In the genomic region with DNA sequence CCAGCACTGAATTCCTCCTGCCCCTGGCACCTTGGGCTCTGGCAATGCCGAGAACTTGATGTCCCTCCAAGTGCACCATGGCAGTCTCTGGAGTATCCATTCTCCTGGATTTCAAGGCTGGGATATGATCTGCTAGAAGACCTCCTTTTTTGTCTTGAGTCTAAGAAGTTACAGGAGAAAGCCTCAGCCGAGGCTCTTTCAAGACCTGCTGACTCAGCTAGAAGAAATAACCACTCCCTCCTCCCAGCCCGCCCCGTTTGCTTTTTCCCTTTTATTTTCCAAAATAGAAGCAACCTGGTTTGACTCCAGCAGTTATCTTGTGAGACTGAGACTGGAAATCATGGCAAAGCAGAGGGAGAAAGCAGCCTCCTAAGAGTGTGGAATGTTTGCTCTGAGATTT, we compare ENCODE assay signal across 19 mouse cellular contexts.
DNase-seq lines count a peak whose midpoint lies in the region; ATAC-seq and TF ChIP-seq lines count a peak whose summit lies in the region.
"Had no signal": no experiment of that assay in that cellular context is flagged by ENCODE, and none has a peak within 500 bp of the region (broad histone marks: within the 10 kb centered on the region; RNA-seq: fewer than 3 reads in every experiment).

No protein-coding gene starts in this region.

- no peak overlapping the region for H3K9ac ChIP-seq in midbrain, embryonic 13.5 days (replicated peaks)
- no peak overlapping the region for H3K9ac ChIP-seq in neural tube, embryonic 15.5 days (replicated peaks)
- H3K9ac ChIP-seq: embryonic facial prominence, embryonic 13.5 days; limb, embryonic 13.5 days; liver, embryonic 14.5 days had no signal

- 42% methylated on average over 4 of the region's 4 CpGs for WGBS in midbrain, embryonic 10.5 days
- WGBS in midbrain, embryonic 13.5 days, result 30% methylated on average over 4 of the region's 4 CpGs
- 38% methylated on average over 4 of the region's 4 CpGs for WGBS in embryonic facial prominence, embryonic 10.5 days
- WGBS in neural tube, embryonic 15.5 days, result 22% methylated on average over 4 of the region's 4 CpGs

- H3K27me3 ChIP-seq in midbrain, embryonic 10.5 days (ENCODE audit: low read depth, poor library complexity, severe bottlenecking), result no peaks in the 10 kb centered on the region
- peaks cover 4% of the 10 kb centered on the region; the same call in 1 of the 2 replicates for H3K27me3 ChIP-seq in midbrain, embryonic 13.5 days
- peaks cover 9% of the 10 kb centered on the region; the same call in 1 of the 2 replicates for H3K27me3 ChIP-seq in embryonic facial prominence, embryonic 10.5 days (replicated peaks; ENCODE audit: low read depth, poor library complexity, severe bottlenecking)
- no peaks in the 10 kb centered on the region for H3K27me3 ChIP-seq in neural tube, embryonic 15.5 days (replicated peaks)
- H3K27me3 ChIP-seq: Patski had no signal

- 0 out of 2 replicates have a peak, but pooled peaks cover 3% of the 10 kb centered on the region for H3K9me3 ChIP-seq in midbrain, embryonic 10.5 days (replicated peaks)
- no peaks in the 10 kb centered on the region for H3K9me3 ChIP-seq in midbrain, embryonic 13.5 days
- no peaks in the 10 kb centered on the region for H3K9me3 ChIP-seq in embryonic facial prominence, embryonic 10.5 days
- H3K9me3 ChIP-seq in neural tube, embryonic 15.5 days (replicated peaks), result no peaks in the 10 kb centered on the region
- H3K9me3 ChIP-seq: embryonic facial prominence, embryonic 13.5 days; limb, embryonic 13.5 days had no signal

- H3K4me2 ChIP-seq in midbrain, embryonic 13.5 days (replicated peaks), result no peak overlapping the region
- no peak overlapping the region for H3K4me2 ChIP-seq in neural tube, embryonic 15.5 days
- H3K4me2 ChIP-seq: embryonic facial prominence, embryonic 13.5 days; limb, embryonic 13.5 days had no signal

- DNase-seq in gastrocnemius, adult 2 months, result peak; percentile 40
- no peak for DNase-seq in gastrocnemius, postnatal 36 days
- DNase-seq in midbrain, embryonic 10.5 days (ENCODE audit: low spot score), result no peak
- DNase-seq in embryonic facial prominence, embryonic 10.5 days (ENCODE audit: low spot score), result no peak
- DNase-seq: adrenal gland, postnatal 25 days; cerebellum, postnatal 25 days; kidney, adult 11 months; spleen, adult 18-20 months had no signal

- no peak for TF ChIP-seq CTCF in gastrocnemius, adult 2 months (IDR thresholded peaks at IDR 0.05)

- peaks cover 25% of the 10 kb centered on the region for H3K4me1 ChIP-seq in midbrain, embryonic 10.5 days
- H3K4me1 ChIP-seq in midbrain, embryonic 13.5 days (replicated peaks), result 0 out of 2 replicates have a peak, but pooled peaks cover 3% of the 10 kb centered on the region
- peaks cover 4% of the 10 kb centered on the region for H3K4me1 ChIP-seq in embryonic facial prominence, embryonic 10.5 days
- H3K4me1 ChIP-seq in neural tube, embryonic 15.5 days, result no peaks in the 10 kb centered on the region
- H3K4me1 ChIP-seq: limb, embryonic 13.5 days had no signal

- no peak for ATAC-seq in midbrain, embryonic 13.5 days
- no peak for ATAC-seq in neural tube, embryonic 15.5 days (ENCODE audit: low FRiP score)
- no peak for ATAC-seq in cerebellum, adult (ENCODE audit: insufficient number of reproducible peaks, low FRiP score, low TSS enrichment)
- ATAC-seq: activated CD4-positive, CD25-positive, alpha-beta regulatory T cell, adult 4 months; forebrain, embryonic 16.5 days; hindbrain, embryonic 16.5 days; midbrain, embryonic 16.5 days; Patski had no signal

- intact Hi-C loops in gastrocnemius, adult 2 months (cut with DNase I), result no loop called here
- intact Hi-C loops in gastrocnemius, postnatal 36 days (cut with DNase I), result no loop called here

- H3K4me3 ChIP-seq in gastrocnemius, adult 2 months, result peak overlapping the region; percentile 28
- no peak overlapping the region for H3K4me3 ChIP-seq in midbrain, embryonic 10.5 days
- H3K4me3 ChIP-seq in midbrain, embryonic 13.5 days (replicated peaks), result no peak overlapping the region
- no peak overlapping the region for H3K4me3 ChIP-seq in embryonic facial prominence, embryonic 10.5 days
- no peak overlapping the region for H3K4me3 ChIP-seq in neural tube, embryonic 15.5 days (replicated peaks)
- H3K4me3 ChIP-seq: embryonic facial prominence, embryonic 13.5 days; limb, embryonic 13.5 days had no signal

- H3K27ac ChIP-seq in gastrocnemius, adult 2 months, result peak overlapping the region; percentile 38; the same call in 1 of the 2 replicates
- H3K27ac ChIP-seq in midbrain, embryonic 10.5 days (replicated peaks), result peak overlapping the region; percentile 76
- no peak overlapping the region for H3K27ac ChIP-seq in midbrain, embryonic 13.5 days
- H3K27ac ChIP-seq in embryonic facial prominence, embryonic 10.5 days (replicated peaks), result 0 out of 2 replicates have a peak overlapping the region, but pooled peaks have one; percentile 1
- H3K27ac ChIP-seq in neural tube, embryonic 15.5 days (replicated peaks), result no peak overlapping the region
- H3K27ac ChIP-seq: embryonic facial prominence, embryonic 13.5 days; limb, embryonic 13.5 days; liver, embryonic 14.5 days had no signal

- H3K36me3 ChIP-seq in midbrain, embryonic 10.5 days, result no peaks in the 10 kb centered on the region
- no peaks in the 10 kb centered on the region for H3K36me3 ChIP-seq in midbrain, embryonic 13.5 days
- no peaks in the 10 kb centered on the region for H3K36me3 ChIP-seq in embryonic facial prominence, embryonic 10.5 days (replicated peaks)
- no peaks in the 10 kb centered on the region for H3K36me3 ChIP-seq in neural tube, embryonic 15.5 days
- H3K36me3 ChIP-seq: embryonic facial prominence, embryonic 13.5 days; limb, embryonic 13.5 days had no signal

Comparison
In these comparisons a context has a peak if more than half of its experiments do, and no peak if none do; other contexts are left out.
1. H3K27ac ChIP-seq: peak in gastrocnemius, adult 2 months (single experiment), midbrain, embryonic 10.5 days (single experiment) and embryonic facial prominence, embryonic 10.5 days (single experiment); none in midbrain, embryonic 13.5 days (single experiment) and neural tube, embryonic 15.5 days (single experiment).